Mouse (Mus musculus): ENCODE results near the gene Tm7sf3.

GRCm38 (mm10) chr6:146578586-146578985 lies 64.0 kb downstream of the Tm7sf3 start:
- TF ChIP-seq TAL1 (IDR thresholded peaks at IDR 0.05; ENCODE audit: low read length): no peak
- no peak for TF ChIP-seq CTCF (IDR thresholded peaks at IDR 0.05 in 2 of 3, conservative IDR thresholded peaks at IDR 0.05 in 1 of 3; ENCODE audit: control insufficient read depth in 1 of 3, insufficient read depth in 1 of 3, low read depth in 2 of 3, low read length in 3 of 3, poor library complexity in 1 of 3, severe bottlenecking in 1 of 3)
- TF ChIP-seq TCF12 (IDR thresholded peaks at IDR 0.05; ENCODE audit: low read depth, low read length): no peak
- TF ChIP-seq ZKSCAN1 (IDR thresholded peaks at IDR 0.05; ENCODE audit: low read depth, low read length): no peak
- TF ChIP-seq MAZ (IDR thresholded peaks at IDR 0.05; ENCODE audit: low read depth, low read length): no peak
